Mouse (Mus musculus) granulocyte monocyte progenitor cell, adult 5-6 weeks (primary cell): ENCODE data around the gene Mtr. TPM values are rescaled to one million over a fixed set of nuclear protein-coding genes. Genes with fewer than 3 reads are reported as not detected.

ENCODE experiments used
- ATAC-seq: replicated peaks from 2 replicates; pipeline ENCODE4 v1.8.0; 2016; ENCODE audit warnings: mild to moderate bottlenecking, moderate TSS enrichment, inconsistent platforms; ENCODE audit not compliant: poor library complexity, severe bottlenecking
- total RNA-seq, 2 experiments: library from RNA; stranded (forward) in 1 of 2; stranded (reverse) in 1 of 2; fragments of 200-712, 200-1000 nt in 1 of 2; fragments of >200 nt in 1 of 2; fragmentation: Nextera tagmentation in 1 of 2; gene quantifications; 2 replicates each; pipeline ENCODE4 v1.2.3; 2014 to 2017

The Mtr gene
- total RNA-seq, 2 experiments from 2014 or later, result 28.3 to 39.8 TPM

GRCm38 (mm10) chr13:12249195-12249898 lies 8.6 kb downstream of the Mtr start:
- ATAC-seq, result no peak

- no peak for ATAC-seq
These were observed 12.0 kb downstream of the Mtr start for GRCm38 (mm10) chr13:12245938-12246337.

- no peak for ATAC-seq
These were observed 13.9 kb downstream of the Mtr start for GRCm38 (mm10) chr13:12243991-12244390.

DNA sequence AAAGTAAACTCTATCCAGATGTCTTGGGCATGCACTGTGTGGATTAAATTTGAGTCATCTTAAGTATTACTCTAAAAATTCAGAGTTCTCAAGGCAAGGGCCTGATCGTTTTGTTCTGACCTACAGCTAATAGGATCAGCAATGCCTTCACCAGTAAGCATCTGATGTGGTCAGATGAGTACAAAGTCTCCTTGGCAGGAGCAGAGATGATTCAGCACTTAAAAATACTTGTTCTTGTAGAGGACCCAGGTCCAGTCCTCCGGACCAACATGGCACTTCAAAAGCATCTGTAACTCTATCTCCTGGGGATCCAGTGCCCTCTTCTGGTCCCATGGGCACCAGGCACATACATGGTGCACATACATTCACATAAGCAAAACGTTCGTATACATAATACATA lies 25.8 kb downstream of the Mtr start:
- ATAC-seq, result no peak

GRCm38 (mm10) chr13:12228248-12228647 lies 29.7 kb downstream of the Mtr start:
- ATAC-seq, result no peak

DNA sequence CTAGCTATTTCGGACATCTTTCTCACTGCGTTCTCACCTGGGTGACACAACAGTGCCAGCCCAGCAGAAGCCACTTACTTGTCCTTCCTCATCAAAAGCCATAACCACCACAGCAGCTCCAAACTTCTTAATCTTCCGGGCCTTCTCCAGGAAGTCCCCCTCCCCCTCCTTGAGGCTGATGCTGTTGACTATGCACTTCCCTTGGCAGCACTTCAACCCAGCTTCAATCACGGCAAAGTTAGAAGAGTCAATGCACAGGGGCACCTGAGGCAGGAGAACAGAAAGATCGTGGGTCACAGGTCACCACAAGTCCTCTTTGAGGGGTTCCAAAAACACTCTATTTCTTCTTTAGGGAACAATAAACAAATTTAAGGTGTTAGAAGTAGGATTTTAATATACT lies 30.3 kb downstream of the Mtr start:
- no peak for ATAC-seq

DNA sequence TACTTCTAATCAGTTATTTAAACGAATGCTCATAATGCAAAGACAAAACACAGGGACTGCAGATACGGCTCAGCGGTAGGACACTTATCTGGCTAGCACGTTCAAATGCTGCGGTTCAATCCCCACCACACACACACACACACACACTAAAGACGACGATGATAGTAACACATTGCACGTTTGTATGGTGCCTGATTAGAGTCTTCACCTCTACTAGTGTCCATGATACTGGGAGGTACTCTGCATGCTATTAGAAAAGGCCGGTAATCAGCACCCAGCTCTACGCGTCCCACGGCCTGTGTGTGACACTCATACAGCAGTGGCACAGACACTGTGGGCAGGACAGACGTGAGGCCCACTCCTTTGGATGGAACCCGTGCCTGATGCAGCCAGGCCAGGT lies 39.3 kb downstream of the Mtr start:
- no peak for ATAC-seq

DNA sequence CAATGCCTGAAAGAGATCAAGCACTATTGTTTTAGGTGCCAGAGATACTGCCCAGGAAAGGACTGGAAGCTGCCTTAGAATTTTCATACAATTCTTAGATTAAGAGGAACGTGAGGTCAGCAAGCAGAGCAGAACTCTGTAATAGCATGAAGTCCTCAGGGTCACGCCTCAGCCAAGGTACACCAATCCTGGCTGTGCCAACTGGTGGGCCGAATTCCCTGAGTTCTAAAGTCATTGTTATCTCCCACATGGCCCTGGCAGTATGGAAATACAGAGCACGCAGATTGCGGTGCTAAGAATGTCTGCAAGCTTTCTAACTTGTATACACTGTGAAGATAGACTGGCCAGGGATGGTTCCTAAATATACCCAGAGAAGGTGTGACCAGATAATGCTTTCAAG lies 43.0 kb downstream of the Mtr start:
- no peak for ATAC-seq

DNA sequence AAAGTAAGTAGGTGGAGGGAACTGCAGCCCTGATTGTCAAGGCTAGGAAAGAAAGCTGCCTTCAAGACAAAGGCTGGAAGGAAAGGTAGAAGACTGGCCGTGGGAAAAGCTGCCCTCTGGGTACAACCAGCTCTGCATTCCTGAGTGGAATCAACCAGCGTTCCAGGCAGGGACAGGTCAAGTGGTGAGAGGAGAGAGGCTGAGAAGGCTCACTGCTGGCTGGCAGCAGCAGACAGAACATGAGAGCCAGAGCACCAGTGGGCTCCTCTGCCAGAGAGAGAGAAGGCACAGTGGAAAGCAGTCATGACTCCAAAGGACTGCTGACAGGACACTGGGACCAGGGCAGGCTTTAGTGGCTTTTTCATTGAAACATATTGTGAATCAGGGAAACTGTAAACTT lies 46.9 kb downstream of the Mtr start:
- ATAC-seq, result no peak

GRCm38 (mm10) chr13:12210023-12210762 lies 47.7 kb downstream of the Mtr start:
- peak; percentile 92 for ATAC-seq

GRCm38 (mm10) chr13:12200372-12200771 lies 57.5 kb downstream of the Mtr start:
- ATAC-seq, result no peak

GRCm38 (mm10) chr13:12198486-12198885 lies 59.4 kb downstream of the Mtr start:
- no peak for ATAC-seq

DNA sequence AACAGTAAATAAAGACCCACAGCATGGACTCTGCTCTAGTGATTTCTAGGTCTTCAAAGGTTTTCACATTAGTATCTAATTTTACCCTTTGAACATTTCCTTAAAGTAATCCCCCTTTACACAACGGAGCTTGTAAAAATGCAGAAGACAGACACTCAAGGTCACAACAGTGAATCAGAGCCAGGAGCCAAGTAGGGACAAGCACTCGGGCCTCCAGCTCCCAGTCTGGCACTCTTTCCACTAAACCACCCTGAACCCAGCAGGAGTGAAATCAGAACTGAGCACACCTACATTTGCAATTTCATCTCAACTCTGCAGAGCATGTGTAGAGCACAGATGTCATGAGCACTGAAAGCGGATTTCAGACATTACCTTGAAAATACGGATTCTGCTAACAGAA lies 61.1 kb downstream of the Mtr start:
- ATAC-seq, result no peak

DNA sequence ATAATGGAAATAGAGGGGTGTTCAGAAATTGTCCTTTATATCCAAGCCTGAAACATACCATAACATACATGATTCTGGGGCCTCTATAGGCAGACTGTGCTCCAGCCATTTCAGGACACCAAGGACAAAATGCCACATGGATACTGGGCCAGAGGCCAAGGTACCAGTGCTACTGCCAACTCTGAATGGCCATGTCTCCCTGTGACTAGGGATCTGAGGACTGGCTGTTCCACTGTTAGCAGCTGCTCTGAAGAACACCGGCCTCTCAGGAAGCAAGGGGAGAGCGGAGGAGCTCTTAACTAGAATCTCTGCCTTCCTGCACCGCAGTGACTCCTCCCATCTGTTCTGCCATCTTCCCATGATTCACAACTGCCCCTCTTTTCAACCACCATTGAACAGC lies 61.9 kb downstream of the Mtr start:
- ATAC-seq, result no peak

DNA sequence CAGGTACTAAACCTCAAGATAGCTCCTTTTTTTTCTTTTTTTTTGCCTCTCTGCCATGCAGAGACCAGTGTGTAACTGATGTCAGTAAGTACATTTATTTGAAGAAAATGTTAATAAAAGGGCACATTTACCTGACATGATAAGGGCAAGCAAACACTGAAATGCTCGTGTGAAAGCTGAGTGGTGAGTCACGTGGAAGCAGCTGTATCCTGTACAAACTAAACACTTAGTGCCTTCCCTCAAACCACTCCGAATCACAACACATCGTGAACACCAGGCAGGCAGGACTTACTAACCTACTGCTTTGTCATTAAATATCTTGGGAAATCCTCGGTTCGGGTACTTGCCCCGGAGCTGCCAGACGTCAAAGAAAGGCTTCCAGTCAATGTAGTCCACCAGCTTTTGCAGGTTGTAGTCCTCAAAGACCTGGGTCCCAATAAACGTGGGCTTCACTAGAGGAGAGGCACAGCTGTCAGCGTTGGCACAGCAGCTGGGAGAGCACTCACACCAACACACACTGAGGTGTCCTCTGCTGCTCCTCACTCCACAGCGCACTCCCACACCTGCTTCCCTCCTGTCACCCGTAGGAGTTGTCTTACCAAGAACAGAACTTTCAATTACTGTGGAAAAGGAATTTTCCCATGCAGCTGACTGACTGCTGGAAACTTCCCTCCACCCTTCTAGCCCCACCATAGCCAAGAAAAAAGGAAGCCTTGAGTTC lies 62.8 kb downstream of the Mtr start:
- ATAC-seq, result no peak

DNA sequence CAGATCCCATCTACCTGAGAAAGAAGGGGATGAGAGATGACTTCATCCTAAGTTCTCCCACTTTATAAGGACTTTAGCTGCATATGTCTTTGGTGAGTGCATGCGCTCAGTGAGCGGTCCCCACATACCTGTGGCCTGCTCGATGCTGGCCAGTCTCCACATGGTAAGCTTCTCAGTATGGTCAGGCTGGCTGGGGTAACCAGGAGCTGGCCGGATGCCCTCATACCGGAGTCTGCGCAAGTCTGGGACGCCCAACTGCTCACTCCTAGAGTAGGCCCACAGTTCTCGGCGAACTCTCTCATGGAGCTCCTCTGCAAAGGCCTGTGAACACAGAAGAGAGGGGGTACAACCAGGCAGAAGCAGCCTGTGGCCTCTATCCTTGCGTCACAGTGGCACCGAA lies 68.7 kb downstream of the Mtr start:
- no peak for ATAC-seq

DNA sequence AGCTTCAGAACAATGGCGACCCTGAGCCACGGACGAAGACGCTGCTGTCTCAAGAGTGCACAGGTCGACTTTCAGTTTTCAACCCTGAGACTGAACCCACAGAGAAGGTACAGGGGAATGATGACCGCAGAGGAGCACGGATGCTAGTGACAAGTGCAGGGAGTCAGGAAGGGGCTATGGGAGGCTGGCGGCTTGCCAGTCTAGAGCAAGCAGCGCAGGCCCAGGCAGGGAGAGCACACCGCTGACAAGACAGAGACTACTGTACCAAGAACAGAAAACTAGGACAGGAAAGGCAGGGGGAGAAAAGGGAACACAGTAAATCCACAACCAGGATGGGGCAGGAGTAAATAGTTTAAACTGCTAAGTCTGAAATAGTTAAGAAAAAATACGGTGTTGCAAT lies 69.1 kb downstream of the Mtr start:
- ATAC-seq, result no peak

- no peak for ATAC-seq
These were observed 78.4 kb downstream of the Mtr start for GRCm38 (mm10) chr13:12179481-12179880.

- no peak for ATAC-seq
These were observed 81.2 kb downstream of the Mtr start for GRCm38 (mm10) chr13:12176761-12177160.

DNA sequence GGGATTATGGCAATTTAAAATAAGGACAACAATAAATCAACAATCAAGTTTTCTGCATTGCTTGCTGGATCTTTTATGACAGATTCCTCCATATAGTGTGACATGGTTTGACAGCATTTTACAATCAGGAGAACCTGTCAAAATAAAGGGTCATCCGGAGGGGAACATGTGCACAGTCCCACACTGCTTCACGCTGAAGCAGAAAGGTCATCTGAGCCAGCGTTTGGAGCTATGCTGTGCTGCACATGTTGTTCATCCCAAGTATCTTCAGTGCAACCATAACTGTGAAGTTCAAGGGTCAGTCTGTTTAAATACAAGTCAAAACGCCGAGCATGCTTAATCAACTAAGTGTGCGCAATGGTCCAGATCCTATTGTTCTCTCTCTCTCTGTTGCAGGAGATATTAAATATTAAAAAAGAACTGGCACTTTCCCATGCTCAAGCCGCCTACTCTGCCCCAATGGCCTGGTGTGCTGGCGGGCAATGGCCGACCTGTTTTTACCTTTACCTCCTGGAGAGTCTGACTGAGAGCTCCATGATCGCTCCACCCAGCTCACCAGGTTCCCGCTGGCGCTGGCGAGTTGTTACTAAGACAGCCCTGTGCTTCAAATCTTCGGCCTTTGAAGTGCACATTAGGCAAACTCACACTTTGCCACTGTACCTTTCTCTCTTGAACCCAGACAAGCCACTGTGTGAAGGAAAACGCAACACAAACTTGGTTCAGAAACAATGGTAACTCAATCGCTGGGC lies 81.8 kb downstream of the Mtr start:
- no peak for ATAC-seq

DNA sequence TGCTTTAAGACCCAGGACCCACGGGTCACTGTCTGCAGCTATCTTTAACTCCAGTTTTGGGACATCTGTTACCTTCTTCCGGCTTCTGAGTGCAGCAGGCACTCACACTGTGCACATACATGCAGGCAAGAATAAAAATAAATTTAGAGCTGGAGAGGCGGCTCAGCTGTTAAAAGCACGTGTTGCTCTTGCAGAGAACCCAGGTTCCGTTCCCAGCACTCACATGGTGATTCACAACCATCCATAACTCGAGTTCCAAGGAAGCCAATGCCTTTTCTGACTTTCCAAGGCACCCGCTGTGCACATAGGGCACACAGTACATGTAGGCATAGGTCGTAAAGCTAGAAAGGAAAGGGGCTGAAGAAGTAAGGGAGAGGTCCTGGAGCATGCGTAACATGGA lies 90.6 kb downstream of the Mtr start:
- no peak for ATAC-seq
